Mouse (Mus musculus) heart, postnatal 4 days (tissue): Measurements from ENCODE around the gene Fam187b. TPM values are rescaled to one million over a fixed set of nuclear protein-coding genes. Genes with fewer than 3 reads are reported as not detected.

ENCODE experiments used
- DNase-seq: peaks from one replicate; pipeline ENCODE4 v3.0.0; 2021
- total RNA-seq, 2 experiments: library from RNA; stranded (reverse); gene quantifications; 2 replicates each; pipeline ENCODE4 v1.2.3; 2021

The Fam187b gene
- total RNA-seq, 2 experiments from 2014 or later = 0.36 TPM

DNA sequence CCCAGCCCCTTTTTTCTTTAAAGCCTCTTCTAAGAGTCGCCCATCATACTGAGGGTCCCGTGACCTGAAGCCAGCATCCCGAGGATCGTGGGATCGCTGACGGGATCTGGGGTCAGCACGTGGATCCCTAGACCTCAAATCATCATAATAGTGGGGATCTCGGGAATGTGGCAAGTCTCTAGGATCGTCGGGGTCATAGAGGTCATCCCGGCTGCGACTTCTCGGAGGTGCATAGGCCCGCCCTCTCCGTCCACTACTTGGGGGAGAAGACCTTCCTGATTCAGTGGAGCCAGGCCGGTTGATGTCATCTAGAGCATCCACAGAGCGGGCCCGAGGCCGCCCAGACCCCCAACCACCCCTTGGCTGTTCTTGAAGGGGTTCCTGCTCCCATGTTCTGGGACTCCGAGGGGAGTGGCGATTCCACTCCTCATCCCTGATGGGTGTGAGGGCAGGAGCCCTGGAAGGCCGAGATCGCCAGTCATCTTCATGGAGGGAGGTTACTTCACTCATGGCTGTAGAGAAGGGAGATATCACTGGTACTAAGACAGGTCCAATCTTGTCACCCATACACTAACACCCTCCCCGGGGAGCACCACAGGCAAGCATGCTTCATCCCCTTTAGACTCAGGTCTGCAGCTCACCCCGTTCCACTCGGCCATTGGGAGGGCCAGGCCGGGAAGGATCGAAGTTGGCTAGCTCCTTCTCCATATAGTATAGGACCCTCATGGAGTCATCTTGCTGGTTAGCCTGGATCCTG is 15.3 kb upstream of the Fam187b start:
- DNase-seq = no peak

DNA sequence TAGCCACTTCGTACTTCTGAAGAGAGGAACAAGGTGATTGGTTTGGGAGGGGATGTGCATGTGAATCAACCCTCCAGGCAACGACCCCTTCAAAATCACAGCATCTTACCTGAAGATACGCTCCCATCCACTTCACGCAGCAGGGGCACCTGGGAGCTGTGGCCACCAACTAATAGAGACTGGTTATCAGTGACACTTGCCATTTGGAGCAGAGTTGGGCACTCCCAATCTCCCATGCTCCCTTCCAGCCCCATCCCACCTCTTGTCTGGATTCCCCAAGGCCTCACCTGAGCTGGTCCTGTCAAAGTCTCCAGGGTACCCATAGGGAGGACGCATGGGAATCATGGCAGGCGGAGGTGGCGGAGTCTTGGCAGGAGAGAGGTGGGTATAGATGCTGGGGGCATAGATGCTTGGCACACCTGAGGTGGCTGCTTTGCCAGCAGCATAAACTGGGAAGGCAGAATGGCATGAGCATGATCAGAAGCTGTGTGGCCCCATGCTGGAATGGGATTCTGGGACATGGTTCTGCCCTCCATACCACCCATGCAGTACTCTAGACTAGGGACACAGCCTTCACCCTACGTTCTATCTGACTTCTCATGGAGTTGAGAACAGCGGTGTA is 14.6 kb upstream of the Fam187b start:
- DNase-seq = no peak

DNA sequence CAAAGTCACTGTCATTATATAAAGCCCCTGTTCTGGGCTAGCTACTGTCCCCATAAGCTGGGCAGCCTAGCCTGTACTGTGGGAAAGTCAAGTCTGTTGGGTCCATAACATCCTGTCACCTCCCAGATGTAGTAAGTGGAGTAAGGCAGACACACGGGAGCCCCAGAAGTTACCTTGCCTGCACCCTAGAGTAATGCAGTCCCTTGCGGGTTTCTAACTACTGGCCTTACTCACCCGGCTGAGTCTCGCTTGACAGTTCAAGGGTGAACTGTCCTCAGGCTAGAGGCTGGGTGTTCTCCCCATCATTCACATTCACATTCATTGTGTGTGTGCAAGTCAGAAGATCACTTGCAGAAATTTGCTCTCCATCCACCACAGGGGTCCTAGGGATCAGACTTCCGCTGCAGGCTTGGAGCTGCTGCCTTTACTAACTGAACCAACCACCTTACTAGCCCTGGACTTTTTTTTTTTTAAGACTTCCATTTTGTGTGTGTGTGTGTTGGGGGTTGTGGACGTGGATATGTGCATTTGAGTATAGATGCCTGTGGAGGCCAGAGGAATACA is 13.7 kb upstream of the Fam187b start:
- DNase-seq = no peak

DNA sequence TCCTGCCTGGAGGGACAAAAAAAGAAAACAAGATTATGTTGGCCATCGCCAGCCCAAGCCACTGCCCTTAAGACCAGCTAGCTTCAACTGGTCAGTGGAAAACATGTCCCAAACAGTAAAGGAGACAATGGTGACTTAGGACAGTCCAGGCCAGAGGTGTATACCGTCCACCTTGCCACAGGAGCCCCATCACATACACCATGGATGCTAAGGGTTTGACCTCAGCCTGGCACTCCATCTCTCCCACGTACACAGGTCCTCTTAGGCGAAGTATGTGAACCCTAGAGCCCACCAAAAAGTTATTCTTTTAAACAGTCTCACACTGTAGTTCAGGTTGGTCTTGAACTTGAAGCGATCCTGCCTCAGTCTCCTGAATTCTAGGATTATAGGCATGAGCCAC is 10.7 kb upstream of the Fam187b start:
- no peak for DNase-seq

DNA sequence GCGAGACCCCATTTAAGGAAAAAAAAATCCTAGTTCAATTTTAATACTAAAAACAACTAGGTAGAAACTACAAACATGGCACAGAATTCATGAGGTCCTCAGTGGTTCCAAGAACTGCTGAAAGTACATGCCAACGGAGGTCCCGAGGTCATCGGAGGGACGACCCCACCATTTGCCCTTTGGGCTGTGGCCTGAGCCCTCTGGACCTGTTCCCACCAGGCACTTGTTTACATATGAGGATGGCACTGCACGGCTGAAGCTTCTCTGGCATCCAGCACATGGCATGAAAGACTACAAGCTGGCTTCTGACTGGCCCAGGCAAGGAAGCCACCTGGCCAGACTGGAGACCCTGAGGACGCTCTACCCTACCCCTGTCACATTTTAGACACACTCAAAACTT is 9.2 kb upstream of the Fam187b start:
- no peak for DNase-seq

DNA sequence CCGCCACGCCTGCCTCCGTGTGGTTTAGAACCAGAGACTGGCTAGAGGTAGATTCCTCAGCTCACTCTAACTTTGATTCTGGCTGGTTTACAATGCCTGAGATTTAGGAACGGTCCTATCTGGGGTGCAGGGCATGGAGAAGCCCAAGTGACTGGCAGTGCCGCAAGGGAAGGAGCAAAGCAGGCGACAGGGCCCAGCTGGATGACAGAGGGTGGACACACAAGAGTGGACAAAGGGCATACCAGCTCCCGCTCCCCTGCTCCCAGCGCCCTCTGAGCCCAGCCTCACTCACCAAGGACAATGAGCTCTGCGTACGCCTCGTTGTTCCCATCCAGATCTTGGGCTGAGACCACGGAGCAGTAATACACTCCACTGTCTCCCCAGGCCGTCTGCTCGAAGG is 7.9 kb upstream of the Fam187b start:
- DNase-seq = no peak

DNA sequence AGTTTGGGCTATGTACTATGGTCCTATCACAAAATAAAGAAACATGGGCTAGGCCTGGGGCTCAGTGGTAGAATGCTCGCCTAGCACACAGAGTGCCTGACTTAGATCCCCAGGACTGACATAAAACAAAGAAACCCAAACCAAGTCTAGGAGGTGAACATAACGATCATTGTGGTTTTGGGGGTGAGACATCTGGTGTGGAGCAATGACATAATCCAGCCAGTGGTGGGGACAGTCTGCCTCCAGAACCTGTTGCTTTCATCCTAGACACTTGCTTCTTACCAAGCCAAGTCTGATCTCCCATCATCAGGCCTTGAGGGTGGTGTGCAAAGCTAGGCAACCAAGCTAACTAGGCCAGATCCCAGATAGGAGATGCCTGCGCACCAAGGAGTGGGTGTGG is 6.9 kb upstream of the Fam187b start:
- DNase-seq = no peak

DNA sequence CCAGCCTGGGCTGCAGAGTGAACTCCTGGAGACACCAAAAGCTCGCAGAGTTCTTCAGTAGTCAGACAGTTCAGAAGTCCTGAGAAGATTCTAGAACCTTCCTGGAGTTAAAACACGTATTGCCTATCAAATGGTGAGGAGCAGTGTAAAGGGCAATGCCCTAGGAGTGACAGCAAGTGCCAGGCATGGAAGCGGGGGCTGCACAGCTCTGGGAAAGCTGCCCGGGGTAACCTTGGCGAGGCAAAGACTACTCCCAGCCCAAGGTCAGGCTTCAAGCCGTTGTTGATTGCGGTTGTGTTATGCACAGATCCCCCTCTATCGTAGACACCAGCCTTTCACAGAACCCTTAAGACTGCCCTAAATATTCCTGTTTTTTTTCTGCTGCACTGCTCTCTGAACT is 5.0 kb upstream of the Fam187b start:
- DNase-seq = no peak

DNA sequence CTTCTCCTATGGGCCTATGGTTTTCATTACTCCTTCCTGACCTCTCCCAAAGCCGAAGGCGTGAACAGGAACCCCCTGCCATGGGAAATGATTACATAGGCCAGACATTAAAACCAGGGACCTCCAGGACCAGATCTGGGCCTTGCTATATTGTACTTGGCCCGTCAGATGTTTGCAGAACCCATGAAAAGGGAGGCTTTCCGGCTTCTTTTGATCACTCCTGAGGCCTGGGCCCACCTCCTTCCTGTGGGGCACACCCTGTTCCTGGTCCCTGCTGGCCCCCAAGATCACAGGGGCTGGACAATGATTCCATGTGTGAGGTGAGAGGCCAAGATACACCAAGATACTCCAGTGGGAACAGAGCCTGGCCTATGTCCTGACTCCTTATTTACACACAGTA is 4.4 kb upstream of the Fam187b start:
- peak; percentile 31 for DNase-seq

DNA sequence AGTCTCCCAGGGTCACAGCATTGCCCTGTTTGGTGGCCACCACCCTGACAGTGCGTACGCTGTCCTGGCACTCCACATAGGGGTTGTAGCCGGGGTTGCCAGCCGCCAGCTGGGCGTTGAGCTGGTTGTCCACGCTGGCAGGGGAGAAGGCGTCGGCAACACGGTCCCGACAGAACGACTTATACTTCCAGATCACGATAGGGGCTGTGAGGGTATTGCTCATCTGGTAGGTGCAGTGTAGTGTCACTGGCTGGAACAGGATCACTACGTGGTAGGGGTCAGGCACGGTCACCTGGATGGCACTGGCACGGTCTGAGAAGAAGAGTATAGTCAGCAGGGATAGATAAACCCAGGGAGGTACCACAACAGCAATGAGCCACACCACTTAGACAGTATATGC is 1.7 kb upstream of the Fam187b start:
- no peak for DNase-seq

DNA sequence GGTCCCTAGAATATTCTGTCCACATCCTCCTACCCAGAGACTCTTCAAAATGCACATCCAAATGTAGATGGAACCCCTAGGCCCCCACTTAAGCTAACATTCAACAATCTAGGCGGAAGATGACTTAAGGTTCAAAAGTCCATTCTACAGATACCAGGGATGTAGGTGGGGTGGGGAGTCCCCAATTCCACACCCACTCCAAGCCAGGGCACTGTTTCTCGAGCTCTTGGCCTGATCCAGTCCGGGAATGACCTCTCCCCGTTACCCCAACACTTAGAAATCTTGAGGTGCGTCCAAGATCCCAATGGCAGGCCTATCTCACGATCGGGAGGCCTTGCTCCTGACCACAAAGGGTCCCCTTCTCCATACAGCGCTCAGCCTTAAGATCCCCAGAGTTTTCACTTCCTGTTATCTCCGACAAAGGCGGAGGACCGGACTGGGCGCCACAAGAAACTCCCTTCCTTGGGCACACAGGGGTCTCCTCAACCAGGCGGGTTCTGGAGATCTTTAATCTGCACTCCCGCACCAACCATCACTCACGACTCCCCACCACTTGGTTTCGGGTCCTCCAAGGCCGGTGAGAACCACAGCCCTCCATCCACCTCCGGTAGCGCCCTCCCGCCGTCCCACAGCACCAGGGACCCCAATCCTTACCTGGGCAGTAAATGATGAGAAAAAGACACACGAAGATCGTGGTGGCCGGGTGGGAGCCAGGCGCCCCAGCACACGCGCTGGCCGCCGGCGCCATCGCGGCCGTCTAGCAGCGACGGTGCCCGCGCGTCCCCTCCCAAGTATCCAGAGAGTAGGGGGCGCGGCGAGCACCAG is 952 bp upstream of the Fam187b start:
- no peak for DNase-seq

DNA sequence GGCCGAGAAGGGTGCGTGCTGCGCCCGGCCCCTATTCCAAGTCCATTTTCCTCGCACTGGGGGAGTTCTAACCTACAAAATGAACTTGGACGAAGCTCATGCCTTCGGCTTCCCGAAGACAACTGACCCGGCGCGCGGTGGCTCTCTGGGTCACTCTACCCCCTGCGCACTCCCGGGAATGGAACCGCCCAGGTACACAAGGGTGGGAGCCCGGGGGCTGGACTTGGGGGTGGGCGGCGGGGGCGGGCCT is 414 bp upstream of the Fam187b start, which contains the start of gene Lsr:
Gene Lsr (minus strand): TSS at position 214 of the 250 bp plus-strand sequence.
- DNase-seq = peak; percentile 16

DNA sequence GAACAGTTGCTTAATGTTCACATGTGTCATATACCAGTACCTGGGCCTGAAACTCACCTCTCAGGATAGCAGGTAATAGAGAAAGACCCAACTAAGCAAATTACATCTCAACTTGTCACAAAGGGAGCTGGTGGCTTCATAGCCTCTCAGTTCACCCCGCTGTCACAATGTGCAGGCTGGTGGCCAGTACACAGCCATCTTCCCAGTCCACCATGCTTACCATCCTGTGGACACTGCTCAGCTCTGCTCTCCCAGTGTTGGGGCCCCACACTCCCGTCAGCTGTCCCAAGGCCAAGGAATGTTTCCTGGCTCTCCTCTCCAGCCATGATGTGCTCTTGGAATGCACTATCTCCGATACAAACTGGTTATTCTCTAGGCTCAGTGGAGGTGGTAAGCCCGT is 8.1 kb downstream of the Fam187b start:
- DNase-seq = no peak

DNA sequence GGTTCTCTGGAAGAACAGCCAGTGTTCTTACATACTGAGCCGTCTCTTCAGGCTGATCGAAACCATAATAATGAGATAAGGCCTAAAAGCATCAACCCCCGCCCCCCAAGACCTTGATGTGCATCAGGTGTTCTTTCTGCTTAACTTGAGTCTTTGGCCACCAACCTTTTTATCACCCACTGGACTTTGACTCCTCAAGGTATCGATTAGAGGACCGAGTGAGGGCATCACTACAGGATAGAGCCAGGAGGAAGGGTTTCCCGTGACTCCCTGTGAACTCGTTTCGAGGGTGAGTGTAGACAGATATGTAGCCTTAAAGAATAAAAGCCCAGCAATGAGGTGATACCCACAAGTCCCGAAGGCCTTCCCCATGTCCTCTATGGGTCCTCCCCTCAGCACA is 11.8 kb downstream of the Fam187b start:
- DNase-seq = no peak

DNA sequence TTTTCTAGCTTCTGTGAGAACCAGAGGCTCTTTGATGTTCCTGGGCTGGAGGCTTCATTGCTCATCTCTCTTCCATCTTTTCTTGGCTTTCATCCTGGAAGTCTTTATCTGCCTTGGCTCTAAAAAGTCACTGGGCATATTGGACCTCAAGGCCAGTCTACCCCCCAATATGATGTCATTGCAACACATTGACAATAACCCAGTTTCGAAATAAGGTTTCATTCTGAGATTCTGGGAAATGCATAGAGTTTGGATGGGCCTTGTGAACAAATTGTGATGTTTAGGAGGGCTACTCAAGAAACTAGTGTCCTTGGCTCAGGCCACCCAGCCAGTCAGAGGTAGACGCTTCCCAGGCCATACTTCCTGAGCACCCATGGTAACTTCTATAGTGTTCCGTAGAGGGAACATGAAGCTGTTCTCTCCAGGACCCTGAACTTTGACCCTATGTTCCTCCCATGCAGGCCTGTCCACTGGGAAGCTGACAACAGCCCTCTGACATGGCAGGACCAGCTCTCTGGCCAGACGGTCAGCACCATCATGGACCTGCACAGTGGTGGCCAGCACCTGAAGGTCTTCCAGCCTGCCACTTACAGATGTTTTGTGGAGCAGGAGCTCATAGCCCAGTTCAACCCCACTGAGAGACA is 15.1 kb downstream of the Fam187b start:
- DNase-seq = no peak

DNA sequence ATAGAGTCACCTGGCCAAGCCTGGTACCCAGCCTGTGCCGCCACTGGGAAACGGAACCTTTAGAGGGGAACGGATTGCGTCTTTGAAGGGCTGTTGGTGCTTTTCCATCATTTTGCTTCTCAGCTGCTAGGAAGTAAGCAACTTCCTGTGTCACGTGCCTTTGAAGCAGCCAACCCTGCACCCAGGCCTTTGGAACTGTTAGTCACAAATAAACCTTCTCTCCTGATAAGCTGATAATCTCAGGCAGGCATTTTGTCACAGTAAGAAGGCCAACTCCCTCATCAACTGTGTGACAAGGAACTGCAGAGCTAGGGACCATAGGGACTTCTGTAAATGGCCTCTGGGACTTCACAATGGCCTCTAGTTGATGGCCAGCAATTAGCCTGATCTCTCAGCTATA is 18.6 kb downstream of the Fam187b start:
- DNase-seq = no peak

DNA sequence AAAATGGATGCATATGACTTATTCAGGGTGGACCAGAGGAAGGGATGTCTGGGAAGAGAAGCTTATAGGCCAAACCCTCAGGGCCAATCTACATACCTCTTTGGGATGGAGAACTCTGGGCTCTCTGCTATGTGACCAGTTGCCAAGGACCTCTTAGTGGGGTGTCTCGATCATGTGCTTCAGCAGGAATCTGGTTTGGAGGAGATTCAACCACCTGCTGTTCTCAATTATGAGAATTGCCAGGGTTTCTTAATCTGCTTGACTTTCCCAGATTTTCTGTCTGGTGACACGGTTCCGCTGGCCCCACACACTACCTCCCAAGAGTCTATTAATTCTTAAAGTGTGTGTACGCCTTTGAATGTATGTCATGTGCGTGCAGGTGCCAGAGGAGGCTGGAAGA is 20.4 kb downstream of the Fam187b start:
- no peak for DNase-seq

DNA sequence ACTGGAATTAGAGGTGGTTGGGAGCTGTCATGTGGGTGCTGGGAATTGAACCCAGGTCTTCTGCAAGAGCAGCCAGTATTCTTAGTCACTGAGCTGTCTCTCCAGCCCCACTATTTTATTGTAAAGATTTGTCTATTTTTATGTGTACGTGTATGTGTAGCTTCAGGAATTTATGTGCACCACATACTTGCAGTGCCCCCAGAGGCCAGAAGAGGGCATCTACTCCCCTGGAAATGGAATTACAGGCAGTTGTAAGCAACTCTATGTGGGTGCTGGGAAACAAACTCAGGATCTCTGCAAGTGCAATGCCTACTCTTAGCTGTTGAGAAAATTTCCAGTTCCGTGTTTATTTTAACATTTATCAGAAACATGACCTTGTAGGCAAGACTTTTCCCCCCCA is 22.9 kb downstream of the Fam187b start:
- DNase-seq = no peak

DNA sequence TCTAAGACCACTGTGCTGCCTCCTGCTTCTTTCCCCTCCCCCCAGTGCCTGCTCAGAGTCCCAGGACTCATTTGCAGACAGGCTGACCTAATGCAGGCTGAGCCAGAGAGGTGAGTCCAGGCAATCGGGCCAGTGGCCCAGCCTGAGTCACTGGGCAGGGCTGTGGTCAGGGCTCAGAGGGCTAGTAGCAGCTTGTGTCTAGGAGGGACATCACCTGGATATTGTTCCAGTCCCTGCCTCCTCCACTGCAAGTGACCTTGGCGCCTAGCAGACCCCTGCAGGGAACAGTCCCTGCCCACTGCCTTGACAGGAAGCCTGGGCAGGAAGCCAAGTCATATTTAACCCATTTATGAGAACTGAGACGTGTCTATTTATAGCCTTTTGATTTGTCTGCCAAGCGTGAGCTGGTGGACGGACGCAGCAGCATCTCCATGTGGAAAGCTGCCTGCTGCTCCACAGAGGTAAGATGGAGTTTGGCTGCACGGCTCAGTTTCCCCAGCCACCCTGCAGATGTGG is 27.0 kb downstream of the Fam187b start:
- DNase-seq = peak; percentile 82

DNA sequence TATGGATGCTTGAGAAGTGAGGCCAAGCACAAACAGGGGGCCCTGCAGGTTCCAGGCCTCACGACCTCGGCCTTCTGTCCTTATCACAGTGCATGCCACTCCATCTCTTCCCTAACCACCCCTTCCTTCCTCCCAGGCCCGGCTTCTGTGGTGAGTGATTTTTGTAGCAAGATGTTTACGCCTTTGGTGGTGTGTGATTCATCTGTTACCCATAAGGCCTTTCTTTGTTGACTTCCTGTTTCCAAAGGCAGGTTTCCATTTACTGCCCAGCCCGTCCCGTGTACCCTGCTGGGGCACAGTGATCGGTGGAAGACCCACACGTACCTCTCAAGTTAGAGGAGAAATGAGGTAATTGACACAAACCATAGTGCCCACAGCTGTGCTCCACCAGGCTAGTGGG is 29.1 kb downstream of the Fam187b start:
- no peak for DNase-seq

DNA sequence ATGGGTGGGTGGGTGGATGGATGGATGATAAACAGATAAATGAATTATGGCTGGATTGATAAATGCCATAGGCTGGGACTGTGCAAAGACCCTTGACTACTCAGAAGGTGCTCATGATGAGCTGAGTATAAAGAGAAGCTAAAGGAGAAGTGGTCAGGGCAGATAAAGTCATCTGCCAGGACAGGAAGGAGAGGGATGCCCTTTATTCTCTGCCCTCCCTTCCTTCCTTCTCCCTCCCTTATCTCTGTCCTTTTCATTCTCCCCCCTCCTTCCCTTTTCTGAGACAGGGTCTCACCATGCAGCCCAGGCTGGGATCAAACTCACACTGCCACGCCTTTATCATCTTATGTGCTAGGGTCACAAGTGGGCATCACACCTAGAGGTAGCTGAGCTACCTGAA is 34.2 kb downstream of the Fam187b start:
- DNase-seq = no peak

DNA sequence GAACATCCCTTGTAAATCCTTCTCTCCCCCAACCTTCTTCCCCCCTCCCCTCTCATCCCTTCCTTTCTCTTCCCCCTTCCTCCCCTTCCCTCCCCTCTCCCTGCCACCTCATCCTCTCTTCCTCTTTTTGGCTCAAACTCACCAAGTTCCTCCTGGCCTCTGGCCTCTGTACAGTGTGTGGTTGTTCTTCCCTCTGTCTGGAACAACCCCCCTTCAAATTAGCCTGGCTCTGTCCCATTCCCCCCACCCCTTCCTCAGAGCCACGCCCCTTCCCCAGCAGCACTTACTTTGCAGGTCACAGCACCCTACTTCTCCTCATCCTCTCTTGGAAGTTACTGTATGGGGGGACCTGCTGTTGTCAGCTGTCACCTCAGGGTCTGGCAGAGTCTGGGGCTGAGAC is 34.6 kb downstream of the Fam187b start:
- DNase-seq = no peak

DNA sequence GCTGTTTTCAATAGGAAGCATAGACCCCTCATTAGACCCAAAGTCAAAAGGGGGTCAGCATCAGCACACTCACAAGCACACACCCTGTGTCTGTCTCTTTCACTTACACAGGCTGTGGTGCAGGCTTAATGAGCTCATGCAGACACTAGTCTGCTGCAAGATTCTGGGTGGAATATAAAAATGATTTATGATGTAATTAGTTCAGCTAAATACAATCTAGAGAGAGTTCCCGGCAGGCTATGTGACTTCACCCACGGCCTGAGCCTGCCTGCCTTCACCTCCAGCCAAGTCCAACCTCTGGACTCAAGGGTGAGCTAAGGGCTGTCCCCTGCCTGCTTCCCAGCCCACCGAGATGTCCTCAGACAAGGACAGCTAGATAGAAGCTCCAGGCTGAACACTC is 35.3 kb downstream of the Fam187b start:
- DNase-seq = no peak
